Mouse (Mus musculus) stomach, postnatal 0 days (tissue): ENCODE results near the gene Ice1. TPM values are rescaled to one million over a fixed set of nuclear protein-coding genes. Genes with fewer than 3 reads are reported as not detected.

Experiments used
- ATAC-seq: fragments of 200-750 bp; cut with Nextera tagmentation; 2 replicates; pipeline ENCODE4 v1.8.0; 2017; ENCODE audit not compliant: low FRiP score, low TSS enrichment
- DNase-seq: peaks from one replicate; pipeline ENCODE4 v3.0.0-alpha.2; 2016; ENCODE audit warnings: low spot score
- H3K27ac ChIP-seq: fragments of 300-500 bp; sonication (generic); replicated peaks from 2 replicates; pipeline ENCODE4 v1.5.1; 2014; ENCODE audit warnings: mild to moderate bottlenecking, control low read depth
- H3K27me3 ChIP-seq: fragments of 300-500 bp; sonication (generic); 2 replicates; pipeline ENCODE4 v1.6.1; 2014; ENCODE audit warnings: low read length; ENCODE audit not compliant: control insufficient read depth, insufficient read depth
- H3K36me3 ChIP-seq: fragments of 300-500 bp; sonication (generic); 2 replicates; pipeline ENCODE4 v1.6.1; 2014; ENCODE audit warnings: low read length, mixed read lengths; ENCODE audit not compliant: control insufficient read depth, insufficient read depth
- H3K4me1 ChIP-seq: fragments of 300-500 bp; sonication (generic); replicated peaks from 2 replicates; pipeline ENCODE4 v1.6.1; 2014; ENCODE audit warnings: antibody characterized with exemption; ENCODE audit not compliant: control insufficient read depth, insufficient read depth
- H3K4me2 ChIP-seq: fragments of 300-500 bp; sonication (generic); replicated peaks from 2 replicates; pipeline ENCODE4 v1.6.1; 2014; ENCODE audit warnings: low read depth, mild to moderate bottlenecking, control low read depth, moderate library complexity
- H3K4me3 ChIP-seq: fragments of 300-500 bp; sonication (generic); 2 replicates; pipeline ENCODE4 v1.5.1; 2014; ENCODE audit warnings: low read depth, low read length, control low read depth
- H3K9ac ChIP-seq: fragments of 300-500 bp; sonication (generic); 2 replicates; pipeline ENCODE4 v1.6.1; 2014; ENCODE audit warnings: mild to moderate bottlenecking, low read length, control low read depth, mixed read lengths
- H3K9me3 ChIP-seq: fragments of 300-500 bp; sonication (generic); 2 replicates; pipeline ENCODE4 v1.6.1; 2016; ENCODE audit warnings: low read length; ENCODE audit not compliant: control insufficient read depth
- CTCF ChIP-seq: IDR thresholded peaks from 2 replicates; pipeline ENCODE4 v1.5.1; 2016; ENCODE audit warnings: antibody characterized with exemption, low read depth, mild to moderate bottlenecking, moderate library complexity
- EP300 ChIP-seq: optimal IDR thresholded peaks from 2 replicates; pipeline ENCODE3; 2016; ENCODE audit warnings: antibody characterized with exemption
- WGBS: fragments of 180-500 bp; shearing (Covaris S2); extraction: QIAGEN DNeasy Blood & Tissue Kit; methylation state at CpG from one replicate; pipeline ENCODE4 v1.1.7; 2014; 5-methylcytosine and 5-hydroxymethylcytosine counted together
- polyA plus RNA-seq: library from polyadenylated mRNA; unstranded; fragments of >200 nt; fragmentation: Nextera tagmentation; extraction: Ambion mirVana; gene quantifications from 2 replicates; pipeline ENCODE4 v1.2.1, GENCODE M21; 2015

The Ice1 gene
- polyA plus RNA-seq, 1 experiment from 2014 or later = 6.0 TPM

- Histone ChIP-seq H3K9ac (no peak overlapping the region), H3K27ac (no peak overlapping the region), H3K4me3 (no peak overlapping the region), H3K9me3 (no peaks in the 10 kb centered on the region), H3K27me3 (no peaks in the 10 kb centered on the region), H3K4me2 (no peak overlapping the region), H3K36me3 (peaks cover 23% of the 10 kb centered on the region), H3K4me1 (no peaks in the 10 kb centered on the region)
- no peak for DNase-seq
- TF ChIP-seq EP300 = no peak
- TF ChIP-seq CTCF = no peak
- no peak for ATAC-seq
- 77% methylated on average over 2 of the region's 2 CpGs for WGBS
Observed at GRCm38 (mm10) chr13:70612837-70613236, 24.6 kb downstream of the Ice1 start.

DNA sequence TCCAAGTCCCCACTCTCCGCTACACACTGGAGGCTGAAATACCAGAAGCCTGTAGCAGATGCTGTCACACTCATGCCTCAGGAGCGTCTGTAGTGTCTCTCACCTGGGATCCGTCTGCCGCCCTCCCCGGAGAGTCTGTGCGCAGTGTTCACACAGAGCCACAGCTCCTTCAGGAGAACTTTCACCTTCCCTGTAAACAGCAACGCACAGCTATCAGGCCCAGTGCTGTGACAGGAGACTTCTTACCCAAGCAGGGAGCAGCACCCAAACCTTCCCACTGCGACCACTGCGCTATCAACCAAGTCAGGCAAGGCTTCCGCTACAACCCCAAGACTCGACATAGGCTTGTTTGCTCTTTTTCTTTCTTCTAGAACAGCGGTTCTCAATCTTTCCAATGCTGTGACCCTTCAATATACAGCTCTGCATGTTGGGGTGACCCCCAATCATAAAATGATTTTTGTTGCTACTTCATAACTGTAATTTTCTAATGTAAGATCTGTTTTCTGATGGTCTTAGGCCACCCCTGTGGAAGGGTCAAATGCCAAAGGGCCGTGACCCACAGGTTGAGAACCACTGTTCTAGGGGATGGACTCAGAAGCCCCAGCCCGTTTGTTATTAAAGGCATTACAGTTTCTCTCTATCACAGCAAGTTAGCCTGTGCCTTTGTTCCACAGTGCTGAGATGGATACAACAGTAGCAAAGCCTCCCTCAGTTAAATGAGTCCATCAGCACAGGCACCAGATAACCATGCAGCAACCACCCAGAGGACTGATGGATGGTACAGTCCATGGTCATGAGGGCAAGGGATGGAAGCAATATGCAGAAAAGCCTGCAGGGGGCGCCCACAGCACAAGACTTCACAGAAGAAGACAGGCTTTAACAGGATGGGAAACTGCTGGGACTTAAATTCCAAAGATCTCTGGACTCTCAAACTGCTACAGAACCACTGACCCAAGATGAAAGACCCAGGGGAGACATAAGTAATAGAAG, 26.7 kb downstream of the Ice1 start:
- DNase-seq (peak; percentile 76), ATAC-seq (peak; percentile 53)
- H3K27me3 ChIP-seq = no peaks in the 10 kb centered on the region
- WGBS = 86% methylated on average over 15 of the region's 15 CpGs
- no peaks in the 10 kb centered on the region for H3K4me1 ChIP-seq
- H3K4me3 ChIP-seq = no peak overlapping the region
- H3K27ac ChIP-seq = no peak overlapping the region
- no peak overlapping the region for H3K9ac ChIP-seq
- H3K4me2 ChIP-seq = no peak overlapping the region
- peaks cover 28% of the 10 kb centered on the region for H3K36me3 ChIP-seq
- TF ChIP-seq CTCF = peak; percentile 86
- TF ChIP-seq EP300 = no peak
- H3K9me3 ChIP-seq = no peaks in the 10 kb centered on the region

GRCm38 (mm10) chr13:70609632-70610031, 27.8 kb downstream of the Ice1 start:
- Histone ChIP-seq H3K36me3 (peaks cover 29% of the 10 kb centered on the region), H3K9me3 (no peaks in the 10 kb centered on the region), H3K9ac (no peak overlapping the region), H3K4me2 (no peak overlapping the region), H3K4me3 (no peak overlapping the region), H3K27ac (no peak overlapping the region), H3K27me3 (no peaks in the 10 kb centered on the region), H3K4me1 (no peaks in the 10 kb centered on the region)
- no peak for DNase-seq
- no peak for ATAC-seq
- no peak for TF ChIP-seq EP300
- no peak for TF ChIP-seq CTCF
- WGBS = 92% methylated on average over 3 of the region's 3 CpGs

- ATAC-seq (no peak), DNase-seq (no peak)
- Histone ChIP-seq H3K4me3 (no peak overlapping the region), H3K4me1 (no peaks in the 10 kb centered on the region), H3K9me3 (no peaks in the 10 kb centered on the region), H3K36me3 (peaks cover 31% of the 10 kb centered on the region), H3K4me2 (no peak overlapping the region), H3K27me3 (no peaks in the 10 kb centered on the region), H3K27ac (no peak overlapping the region), H3K9ac (no peak overlapping the region)
- 96% methylated on average over 5 of the region's 5 CpGs for WGBS
- TF ChIP-seq CTCF (no peak), EP300 (no peak)
Observed at GRCm38 (mm10) chr13:70605366-70605765, 32.1 kb downstream of the Ice1 start.

GRCm38 (mm10) chr13:70604723-70605122, 32.7 kb downstream of the Ice1 start:
- Histone ChIP-seq H3K4me1 (no peaks in the 10 kb centered on the region), H3K36me3 (peaks cover 34% of the 10 kb centered on the region), H3K9ac (no peak overlapping the region), H3K27ac (no peak overlapping the region), H3K4me3 (no peak overlapping the region), H3K4me2 (no peak overlapping the region), H3K27me3 (no peaks in the 10 kb centered on the region), H3K9me3 (no peaks in the 10 kb centered on the region)
- ATAC-seq (peak; percentile 19; the same call in 1 of the 2 replicates), DNase-seq (no peak)
- TF ChIP-seq CTCF (peak; percentile 52), EP300 (no peak)
- WGBS = 86% methylated on average over 8 of the region's 8 CpGs

- Histone ChIP-seq H3K9me3 (no peaks in the 10 kb centered on the region), H3K4me1 (no peaks in the 10 kb centered on the region), H3K9ac (no peak overlapping the region), H3K4me3 (no peak overlapping the region), H3K27ac (no peak overlapping the region), H3K4me2 (no peak overlapping the region), H3K27me3 (no peaks in the 10 kb centered on the region), H3K36me3 (peaks cover 29% of the 10 kb centered on the region)
- TF ChIP-seq CTCF = no peak
- no peak for TF ChIP-seq EP300
- 76% methylated on average over 1 of the region's 1 CpGs for WGBS
- ATAC-seq (no peak), DNase-seq (no peak)
Observed at GRCm38 (mm10) chr13:70601566-70601965, 35.9 kb downstream of the Ice1 start.
